Mouse (Mus musculus): Measurements from ENCODE around the gene Sh3d19. TPM values are rescaled to one million over a fixed set of nuclear protein-coding genes. Genes with fewer than 3 reads are reported as not detected.
A peak's percentile ranks its signal among the peaks of the same experiment; 100 is the strongest.
"Not testable (repeated sequence)": the region's sequence is repeated elsewhere in the genome, so short reads cannot be mapped to it uniquely, and the experiment has no call there.

Sh3d19 gene
- polyA plus RNA-seq, 1 experiment from 2014 or later, result 14.4 TPM

- ATAC-seq (ENCODE audit: low FRiP score, low TSS enrichment) (no peak), DNase-seq (no peak)
- H3K9ac ChIP-seq (replicated peaks; ENCODE audit: low read length), result no peak overlapping the region
- 91% methylated on average over 8 of the region's 8 CpGs for WGBS
- H3K4me3 ChIP-seq (replicated peaks; ENCODE audit: low read depth, low read length), result no peak overlapping the region
- H3K36me3 ChIP-seq (ENCODE audit: control insufficient read depth, insufficient read depth, low read length), result no peaks in the 10 kb centered on the region
- no peak overlapping the region for H3K27ac ChIP-seq (replicated peaks; ENCODE audit: low read depth, low read length)
- H3K4me1 ChIP-seq (ENCODE audit: control insufficient read depth, insufficient read depth, low read length), result 0 out of 2 replicates have a peak, but pooled peaks cover 7% of the 10 kb centered on the region
- no peak overlapping the region for H3K4me2 ChIP-seq (ENCODE audit: low read length)
- no peaks in the 10 kb centered on the region for H3K9me3 ChIP-seq (ENCODE audit: control insufficient read depth, low read length)
- H3K27me3 ChIP-seq (ENCODE audit: control insufficient read depth, insufficient read depth, low read length), result no peaks in the 10 kb centered on the region
Measured at GRCm38 (mm10) chr3:85969040-85969439, 1.9 kb upstream of the Sh3d19 start.

- no peak overlapping the region for H3K27ac ChIP-seq (replicated peaks; ENCODE audit: low read depth, low read length)
- peak overlapping the region; percentile 86 for H3K9ac ChIP-seq (replicated peaks; ENCODE audit: low read length)
- 0 out of 2 replicates have a peak, but pooled peaks cover 7% of the 10 kb centered on the region for H3K4me1 ChIP-seq (ENCODE audit: control insufficient read depth, insufficient read depth, low read length)
- peak overlapping the region; percentile 83 for H3K4me2 ChIP-seq (ENCODE audit: low read length)
- no peaks in the 10 kb centered on the region for H3K9me3 ChIP-seq (ENCODE audit: control insufficient read depth, low read length)
- no peak; the same call in 1 of the 2 replicates for ATAC-seq (ENCODE audit: low FRiP score, low TSS enrichment)
- H3K36me3 ChIP-seq (ENCODE audit: control insufficient read depth, insufficient read depth, low read length), result no peaks in the 10 kb centered on the region
- H3K27me3 ChIP-seq (ENCODE audit: control insufficient read depth, insufficient read depth, low read length), result no peaks in the 10 kb centered on the region
- no peak for DNase-seq
- WGBS, result 2% methylated on average over 13 of the region's 13 CpGs
- peak overlapping the region; percentile 74 for H3K4me3 ChIP-seq (replicated peaks; ENCODE audit: low read depth, low read length)
Measured at GRCm38 (mm10) chr3:85971599-85971975, 678 bp downstream of the Sh3d19 start.

GRCm38 (mm10) chr3:85973376-85974140 lies 2.6 kb downstream of the Sh3d19 start:
- Histone ChIP-seq H3K9ac (replicated peaks; ENCODE audit: low read length) (no peak overlapping the region), H3K9me3 (ENCODE audit: control insufficient read depth, low read length) (no peaks in the 10 kb centered on the region), H3K4me1 (ENCODE audit: control insufficient read depth, insufficient read depth, low read length) (0 out of 2 replicates have a peak, but pooled peaks cover 7% of the 10 kb centered on the region), H3K4me3 (replicated peaks; ENCODE audit: low read depth, low read length) (no peak overlapping the region), H3K4me2 (ENCODE audit: low read length) (no peak overlapping the region), H3K36me3 (ENCODE audit: control insufficient read depth, insufficient read depth, low read length) (no peaks in the 10 kb centered on the region), H3K27me3 (ENCODE audit: control insufficient read depth, insufficient read depth, low read length) (no peaks in the 10 kb centered on the region), H3K27ac (replicated peaks; ENCODE audit: low read depth, low read length) (no peak overlapping the region)
- ATAC-seq (ENCODE audit: low FRiP score, low TSS enrichment), result no peak
- no peak for DNase-seq
- 89% methylated on average over 10 of the region's 10 CpGs for WGBS

- H3K36me3 ChIP-seq (ENCODE audit: control insufficient read depth, insufficient read depth, low read length), result no peaks in the 10 kb centered on the region
- H3K27me3 ChIP-seq (ENCODE audit: control insufficient read depth, insufficient read depth, low read length), result no peaks in the 10 kb centered on the region
- no peak overlapping the region for H3K4me3 ChIP-seq (replicated peaks; ENCODE audit: low read depth, low read length)
- ATAC-seq (ENCODE audit: low FRiP score, low TSS enrichment), result no peak
- no peak for DNase-seq
- H3K27ac ChIP-seq (replicated peaks; ENCODE audit: low read depth, low read length), result no peak overlapping the region
- 0 out of 2 replicates have a peak, but pooled peaks cover 7% of the 10 kb centered on the region for H3K4me1 ChIP-seq (ENCODE audit: control insufficient read depth, insufficient read depth, low read length)
- WGBS, result 83% methylated on average over 4 of the region's 4 CpGs
- H3K9ac ChIP-seq (replicated peaks; ENCODE audit: low read length), result no peak overlapping the region
- H3K4me2 ChIP-seq (ENCODE audit: low read length), result no peak overlapping the region
- no peaks in the 10 kb centered on the region for H3K9me3 ChIP-seq (ENCODE audit: control insufficient read depth, low read length)
Measured at GRCm38 (mm10) chr3:85974451-85974850, 3.5 kb downstream of the Sh3d19 start.

GRCm38 (mm10) chr3:85980036-85980435 lies 9.1 kb downstream of the Sh3d19 start:
- no peak overlapping the region for H3K4me3 ChIP-seq (replicated peaks; ENCODE audit: low read depth, low read length)
- 96% methylated on average over 4 of the region's 4 CpGs for WGBS
- no peaks in the 10 kb centered on the region for H3K4me1 ChIP-seq (ENCODE audit: control insufficient read depth, insufficient read depth, low read length)
- no peaks in the 10 kb centered on the region for H3K36me3 ChIP-seq (ENCODE audit: control insufficient read depth, insufficient read depth, low read length)
- H3K27ac ChIP-seq (replicated peaks; ENCODE audit: low read depth, low read length), result no peak overlapping the region
- H3K27me3 ChIP-seq (ENCODE audit: control insufficient read depth, insufficient read depth, low read length), result no peaks in the 10 kb centered on the region
- no peak overlapping the region for H3K4me2 ChIP-seq (ENCODE audit: low read length)
- DNase-seq, result no peak
- H3K9ac ChIP-seq (replicated peaks; ENCODE audit: low read length), result no peak overlapping the region
- H3K9me3 ChIP-seq (ENCODE audit: control insufficient read depth, low read length), result no peaks in the 10 kb centered on the region
- no peak for ATAC-seq (ENCODE audit: low FRiP score, low TSS enrichment)

- not testable (repeated sequence) for H3K27me3 ChIP-seq (ENCODE audit: control insufficient read depth, insufficient read depth, low read length); H3K27ac ChIP-seq (replicated peaks; ENCODE audit: low read depth, low read length); H3K4me2 ChIP-seq (ENCODE audit: low read length); H3K9ac ChIP-seq (replicated peaks; ENCODE audit: low read length); DNase-seq; H3K4me1 ChIP-seq (ENCODE audit: control insufficient read depth, insufficient read depth, low read length); H3K36me3 ChIP-seq (ENCODE audit: control insufficient read depth, insufficient read depth, low read length); H3K4me3 ChIP-seq (replicated peaks; ENCODE audit: low read depth, low read length); H3K9me3 ChIP-seq (ENCODE audit: control insufficient read depth, low read length); ATAC-seq (ENCODE audit: low FRiP score, low TSS enrichment)
- 84% methylated on average over 3 of the region's 3 CpGs for WGBS
Measured at GRCm38 (mm10) chr3:85981761-85982160, 10.9 kb downstream of the Sh3d19 start.

- Histone ChIP-seq H3K4me3 (replicated peaks; ENCODE audit: low read depth, low read length) (no peak overlapping the region), H3K27ac (replicated peaks; ENCODE audit: low read depth, low read length) (no peak overlapping the region), H3K27me3 (ENCODE audit: control insufficient read depth, insufficient read depth, low read length) (no peaks in the 10 kb centered on the region), H3K9me3 (ENCODE audit: control insufficient read depth, low read length) (no peaks in the 10 kb centered on the region), H3K9ac (replicated peaks; ENCODE audit: low read length) (no peak overlapping the region), H3K36me3 (ENCODE audit: control insufficient read depth, insufficient read depth, low read length) (no peaks in the 10 kb centered on the region), H3K4me2 (ENCODE audit: low read length) (no peak overlapping the region), H3K4me1 (ENCODE audit: control insufficient read depth, insufficient read depth, low read length) (no peaks in the 10 kb centered on the region)
- WGBS, result 90% methylated on average over 6 of the region's 6 CpGs
- DNase-seq, result no peak
- no peak for ATAC-seq (ENCODE audit: low FRiP score, low TSS enrichment)
Measured at GRCm38 (mm10) chr3:85984537-85984936, 13.6 kb downstream of the Sh3d19 start.

- peaks cover 5% of the 10 kb centered on the region; the same call in 1 of the 2 replicates for H3K4me1 ChIP-seq (ENCODE audit: control insufficient read depth, insufficient read depth, low read length)
- ATAC-seq (ENCODE audit: low FRiP score, low TSS enrichment) (no peak), DNase-seq (no peak)
- H3K27me3 ChIP-seq (ENCODE audit: control insufficient read depth, insufficient read depth, low read length), result no peaks in the 10 kb centered on the region
- H3K36me3 ChIP-seq (ENCODE audit: control insufficient read depth, insufficient read depth, low read length), result no peaks in the 10 kb centered on the region
- H3K9ac ChIP-seq (replicated peaks; ENCODE audit: low read length), result no peak overlapping the region
- no peak overlapping the region for H3K4me3 ChIP-seq (replicated peaks; ENCODE audit: low read depth, low read length)
- no peaks in the 10 kb centered on the region for H3K9me3 ChIP-seq (ENCODE audit: control insufficient read depth, low read length)
- no peak overlapping the region for H3K27ac ChIP-seq (replicated peaks; ENCODE audit: low read depth, low read length)
- whole genome bisulfite sequencing, result 96% methylated on average over 2 of the region's 2 CpGs
- H3K4me2 ChIP-seq (ENCODE audit: low read length), result no peak overlapping the region
Measured at GRCm38 (mm10) chr3:85987225-85987624, 16.3 kb downstream of the Sh3d19 start.

Measured in midbrain, embryonic 14.5 days (tissue).